Mouse (Mus musculus): ENCODE results near the gene Hectd4.

DNA sequence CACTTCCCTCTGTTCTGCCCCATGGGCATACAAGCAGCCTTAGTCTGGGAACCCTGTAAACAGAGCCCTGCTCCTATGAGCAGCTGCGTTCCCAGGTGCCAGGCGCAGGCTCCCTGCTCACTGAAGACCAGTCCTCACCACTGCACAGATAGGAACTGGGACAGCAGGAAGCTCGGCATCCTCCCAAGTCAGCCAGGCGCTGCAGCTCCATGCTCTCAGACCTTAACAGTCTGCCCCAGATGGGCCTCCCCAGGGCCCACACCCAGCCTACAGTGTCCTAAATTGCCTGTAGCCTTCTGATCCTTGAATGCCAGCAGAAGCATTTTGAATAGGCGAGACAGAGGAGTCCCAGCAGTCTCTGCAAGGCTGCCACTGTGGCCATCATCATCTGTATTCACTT is 141.7 kb downstream of the Hectd4 start:
- TF ChIP-seq CTCF (IDR thresholded peaks at IDR 0.05): no peak
- no peak for TF ChIP-seq EP300 (IDR thresholded peaks at IDR 0.05; ENCODE audit: insufficient read depth, low read depth, low read length)

Data from heart, adult 2 months (tissue).